Mouse (Mus musculus) liver, adult 2 months (tissue): ENCODE results near the gene Proser3.

Experiments used
- CTCF ChIP-seq: fragments of 200-500 bp; IDR thresholded peaks from 2 replicates; pipeline ENCODE4 v1.5.1; 2011; ENCODE audit warnings: low read depth, low read length, control low read depth
- POLR2A ChIP-seq: fragments of 200-500 bp; IDR thresholded peaks from 2 replicates; pipeline ENCODE4 v1.6.1; 2011; ENCODE audit warnings: low read length, control low read depth; ENCODE audit not compliant: insufficient read depth; ENCODE audit errors: extremely low read depth

GRCm38 (mm10) chr7:30572389-30572788 lies 20.3 kb upstream of the Proser3 start:
- no peak for TF ChIP-seq CTCF
- no peak for TF ChIP-seq POLR2A
